Mouse (Mus musculus): ENCODE measurements around the gene Lfng.

Gene Lfng

GRCm38 (mm10) chr5:140639312-140639711, 32.2 kb downstream of the Lfng start:
- DNase-seq (ENCODE audit: low read depth in 1 of 2, low spot score in 2 of 2): no peak

- no peak for DNase-seq (ENCODE audit: low read depth in 1 of 2, low spot score in 2 of 2)
These were observed 32.8 kb downstream of the Lfng start for GRCm38 (mm10) chr5:140639871-140640270.

GRCm38 (mm10) chr5:140640812-140641211, 33.7 kb downstream of the Lfng start:
- no peak for DNase-seq (ENCODE audit: low read depth in 1 of 2, low spot score in 2 of 2)

GRCm38 (mm10) chr5:140641254-140641928, 34.3 kb downstream of the Lfng start:
- DNase-seq (ENCODE audit: low read depth in 1 of 2, low spot score in 2 of 2): no peak

- peak; percentile 69 to 79 for DNase-seq (ENCODE audit: low read depth in 1 of 2, low spot score in 2 of 2)
These were observed 35.0 kb downstream of the Lfng start for GRCm38 (mm10) chr5:140642076-140642475.

- DNase-seq (ENCODE audit: low read depth in 1 of 2, low spot score in 2 of 2): no peak
These were observed 37.1 kb downstream of the Lfng start for GRCm38 (mm10) chr5:140644263-140644662.

GRCm38 (mm10) chr5:140644702-140645201, 37.6 kb downstream of the Lfng start:
- no peak for DNase-seq (ENCODE audit: low read depth in 1 of 2, low spot score in 2 of 2)

GRCm38 (mm10) chr5:140645454-140645853, 38.3 kb downstream of the Lfng start:
- DNase-seq (ENCODE audit: low read depth in 1 of 2, low spot score in 2 of 2): no peak

- no peak for DNase-seq (ENCODE audit: low read depth in 1 of 2, low spot score in 2 of 2)
These were observed 39.1 kb downstream of the Lfng start for GRCm38 (mm10) chr5:140646171-140646570.

GRCm38 (mm10) chr5:140647031-140647760, 40.1 kb downstream of the Lfng start:
- DNase-seq (ENCODE audit: low read depth in 1 of 2, low spot score in 2 of 2): no peak

GRCm38 (mm10) chr5:140647821-140648518, 40.9 kb downstream of the Lfng start:
- no peak for DNase-seq (ENCODE audit: low read depth in 1 of 2, low spot score in 2 of 2)

- DNase-seq (ENCODE audit: low read depth in 1 of 2, low spot score in 2 of 2): peak in 1 of 2 experiments; percentile 21
These were observed 41.5 kb downstream of the Lfng start, which contains the start of gene Ttyh3 for GRCm38 (mm10) chr5:140648519-140649100. Gene Ttyh3, minus strand, starts transcription at chr5:140649031.

- peak; percentile 74 to 89 for DNase-seq (ENCODE audit: low read depth in 1 of 2, low spot score in 2 of 2)
These were observed 42.1 kb downstream of the Lfng start for GRCm38 (mm10) chr5:140649101-140649667.

- DNase-seq (ENCODE audit: low read depth in 1 of 2, low spot score in 2 of 2): no peak
These were observed 42.8 kb downstream of the Lfng start for GRCm38 (mm10) chr5:140649881-140650414.

- DNase-seq (ENCODE audit: low read depth in 1 of 2, low spot score in 2 of 2): no peak
These were observed 44.1 kb downstream of the Lfng start for GRCm38 (mm10) chr5:140651231-140651630.

GRCm38 (mm10) chr5:140652587-140652986, 45.5 kb downstream of the Lfng start:
- DNase-seq (ENCODE audit: low read depth in 1 of 2, low spot score in 2 of 2): no peak

GRCm38 (mm10) chr5:140654096-140654845, 47.2 kb downstream of the Lfng start:
- DNase-seq (ENCODE audit: low read depth in 1 of 2, low spot score in 2 of 2): no peak

- DNase-seq (ENCODE audit: low read depth in 1 of 2, low spot score in 2 of 2): no peak
These were observed 52.6 kb downstream of the Lfng start for GRCm38 (mm10) chr5:140659607-140660272.

GRCm38 (mm10) chr5:140660398-140660797, 53.3 kb downstream of the Lfng start:
- no peak for DNase-seq (ENCODE audit: low read depth in 1 of 2, low spot score in 2 of 2)

Measured in monocyte, adult 2 months (primary cell).